Mouse (Mus musculus) MEL (cell line): Measurements from ENCODE around the gene Pla2g16. TPM values are rescaled to one million over a fixed set of nuclear protein-coding genes. Genes with fewer than 3 reads are reported as not detected.

Source experiments
- DNase-seq: peaks from one replicate; pipeline ENCODE4 v3.0.0; 2011; ENCODE audit warnings: low read depth, low spot score
- H3K27ac ChIP-seq: 2 replicates; pipeline ENCODE4 v1.5.1; 2012; ENCODE audit warnings: low read depth, mild to moderate bottlenecking, control low read depth, low read length, moderate library complexity; ENCODE audit not compliant: control insufficient read depth
- H3K27me3 ChIP-seq, 2 experiments: fragments of 150-350 bp in 1 of 2; sonication (generic) in 1 of 2; 2 replicates each; pipeline ENCODE4 v1.6.1; 2012; ENCODE audit warnings: low read length in 2 of 2, mild to moderate bottlenecking in 2 of 2, improper control_type of control experiment in 1 of 2, moderate library complexity in 1 of 2; ENCODE audit not compliant: insufficient read depth in 2 of 2, control insufficient read depth in 1 of 2
- H3K36me3 ChIP-seq, 2 experiments: 2 replicates each; pipeline ENCODE4 v1.6.1; 2012 to 2014; ENCODE audit warnings: low read length in 2 of 2, improper control_type of control experiment in 1 of 2, inconsistent platforms in 1 of 2, mild to moderate bottlenecking in 1 of 2; ENCODE audit not compliant: insufficient read depth in 2 of 2, control insufficient read depth in 1 of 2
- H3K4me1 ChIP-seq, 2 experiments: fragments of 150-350 bp in 1 of 2; sonication (generic) in 1 of 2; 2 replicates each; pipeline ENCODE4 v1.6.1; 2012; ENCODE audit warnings: low read length in 2 of 2, improper control_type of control experiment in 1 of 2, mild to moderate bottlenecking in 1 of 2; ENCODE audit not compliant: insufficient read depth in 2 of 2, control insufficient read depth in 1 of 2
- H3K4me3 ChIP-seq, 2 experiments: fragments of 150-350 bp in 1 of 2; sonication (generic) in 1 of 2; 2 replicates each; pipeline ENCODE4 v1.5.1; 2012; ENCODE audit warnings: low read depth in 2 of 2, low read length in 2 of 2, mild to moderate bottlenecking in 2 of 2, moderate library complexity in 2 of 2, control low read depth in 1 of 2, improper control_type of control experiment in 1 of 2; ENCODE audit not compliant: control insufficient read depth in 1 of 2, insufficient read depth in 1 of 2
- H3K79me2 ChIP-seq: 2 replicates; pipeline ENCODE4 v1.6.1; 2012; ENCODE audit warnings: mild to moderate bottlenecking, low read length, moderate library complexity; ENCODE audit not compliant: control insufficient read depth, poor library complexity, insufficient read depth
- H3K9ac ChIP-seq: 2 replicates; pipeline ENCODE4 v1.6.1; 2012; ENCODE audit warnings: low read depth, mild to moderate bottlenecking, control low read depth, low read length, moderate library complexity; ENCODE audit not compliant: control insufficient read depth, poor library complexity, severe bottlenecking
- H3K9me3 ChIP-seq: fragments of 150-350 bp; sonication (generic); replicated peaks from 2 replicates; pipeline ENCODE4 v1.6.1; 2012; ENCODE audit warnings: mild to moderate bottlenecking, low read length, improper control_type of control experiment, moderate library complexity; ENCODE audit not compliant: insufficient read depth
- MYC ChIP-seq: IDR thresholded peaks from 2 replicates; pipeline ENCODE4 v1.6.1; 2011; ENCODE audit warnings: low read depth, mild to moderate bottlenecking, low read length, improper control_type of control experiment, moderate library complexity
- NELFE ChIP-seq: IDR thresholded peaks from 2 replicates; pipeline ENCODE4 v1.6.1; 2011; ENCODE audit warnings: low read depth, low read length, improper control_type of control experiment
- RCOR1 ChIP-seq: IDR thresholded peaks from 2 replicates; pipeline ENCODE4 v1.6.1; 2012; ENCODE audit warnings: low read depth, mild to moderate bottlenecking, inconsistent platforms, low read length, improper control_type of control experiment
- SIN3A ChIP-seq: IDR thresholded peaks from 2 replicates; pipeline ENCODE4 v1.6.1; 2012; ENCODE audit warnings: low read length, improper control_type of control experiment, inconsistent platforms
- TBP ChIP-seq: IDR thresholded peaks from 2 replicates; pipeline ENCODE4 v1.8.0; 2011; ENCODE audit warnings: low read depth, low read length, improper control_type of control experiment
- ZKSCAN1 ChIP-seq: IDR thresholded peaks from 2 replicates; pipeline ENCODE4 v1.6.1; 2012; ENCODE audit warnings: low read depth, mild to moderate bottlenecking, inconsistent platforms, low read length, improper control_type of control experiment, moderate library complexity
- polyA plus RNA-seq, 2 experiments: library from polyadenylated mRNA; stranded (reverse) in 1 of 2; unstranded in 1 of 2; fragments of >175 nt in 1 of 2; fragments of >200 nt in 1 of 2; gene quantifications; 2 replicates each; pipeline versions ENCODE4 v1.2.1 to v1.2.4; 2012; ENCODE audit warnings: low replicate concordance in 2 of 2, low read depth in 1 of 2; ENCODE audit not compliant: insufficient read length in 2 of 2, insufficient read depth in 1 of 2, missing spikeins in 1 of 2
- total RNA-seq: library from RNA; depleted of rRNA; stranded (reverse); fragments of 300-350 nt; gene quantifications from 2 replicates; pipeline ENCODE4 v1.2.3, GENCODE M21; 2012; rRNA removed

Pla2g16 gene
- total and polyA plus RNA-seq, 3 experiments = 19.0 to 24.7 TPM; not detected in 1

DNA sequence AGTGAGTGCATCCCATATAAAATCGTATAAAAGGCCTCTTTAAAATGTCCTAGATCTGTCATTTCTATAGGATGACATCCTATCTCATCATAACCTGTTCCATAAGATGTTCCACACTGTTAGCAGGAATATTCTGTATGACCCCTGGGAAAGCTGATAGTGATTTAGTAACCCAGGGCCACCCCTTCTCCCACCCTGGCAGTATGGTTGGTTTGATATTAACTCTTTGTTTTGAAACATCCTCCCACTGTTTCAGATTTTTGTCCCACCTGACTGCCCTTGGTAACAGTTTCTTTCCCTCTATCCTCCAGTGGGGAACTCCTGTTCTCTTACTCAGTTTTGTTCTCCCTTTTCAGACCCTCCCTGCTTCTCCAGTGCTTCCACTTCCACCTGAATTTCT is 76.5 kb downstream of the Pla2g16 start:
- TF ChIP-seq NELFE (no peak), SIN3A (no peak), RCOR1 (no peak), MYC (no peak), TBP (no peak), ZKSCAN1 (no peak)
- Histone ChIP-seq H3K36me3 (no peaks in the 10 kb centered on the region), H3K4me1 (no peaks in the 10 kb centered on the region), H3K79me2 (no peaks in the 10 kb centered on the region), H3K27me3 (peaks cover 1 to 4% of the 10 kb centered on the region in 2 experiments; a peak in 2 of 4 replicates), H3K27ac (no peak overlapping the region), H3K4me3 (no peak overlapping the region), H3K9me3 (no peaks in the 10 kb centered on the region), H3K9ac (no peak overlapping the region)
- DNase-seq = no peak

Other genes with a start within 250 kb of the Pla2g16 start
- gene Mark2, start 215.6 kb upstream of the Pla2g16 start, total RNA-seq = 34.6 and 36.1 TPM in 2 replicates
- 10 to 100 TPM in 1 of 2 experiments, not detected in 1; 72.4 TPM for gene Mark2, start 215.6 kb upstream of the Pla2g16 start, polyA plus RNA-seq
- 12.8 and 13.0 TPM in 2 replicates for gene Spindoc, start 174.5 kb upstream of the Pla2g16 start, total RNA-seq
- gene Spindoc, start 174.5 kb upstream of the Pla2g16 start, polyA plus RNA-seq = 10 to 100 TPM in 1 of 2 experiments, not detected in 1; 54.1 TPM
- gene 2700081O15Rik, start 139.8 kb upstream of the Pla2g16 start, total RNA-seq = 10.7 and 14.1 TPM in 2 replicates
- 10 to 100 TPM in 1 of 2 experiments, not detected in 1; 18.0 TPM for gene 2700081O15Rik, start 139.8 kb upstream of the Pla2g16 start, polyA plus RNA-seq
- 33.4 and 38.4 TPM in 2 replicates for gene Rtn3, start 74.2 kb upstream of the Pla2g16 start, total RNA-seq
- 100 to 1,000 TPM in 1 of 2 experiments, not detected in 1; 118 TPM for gene Rtn3, start 74.2 kb upstream of the Pla2g16 start, polyA plus RNA-seq
- gene Atl3, start 63.4 kb upstream of the Pla2g16 start, total RNA-seq = 12.7 and 16.4 TPM in 2 replicates
- 10 to 100 TPM in 1 of 2 experiments, not detected in 1; 15.3 TPM for gene Atl3, start 63.4 kb upstream of the Pla2g16 start, polyA plus RNA-seq
- gene Lgals12, start 49.7 kb downstream of the Pla2g16 start, total RNA-seq = not detected in 2 replicates
- not detected for gene Lgals12, start 49.7 kb downstream of the Pla2g16 start, polyA plus RNA-seq
- not detected in 2 replicates for gene Hrasls5, start 55.1 kb downstream of the Pla2g16 start, total RNA-seq
- gene Hrasls5, start 55.1 kb downstream of the Pla2g16 start, polyA plus RNA-seq = not detected
- gene Slc22a19, start 153.9 kb downstream of the Pla2g16 start, total RNA-seq = not detected in 2 replicates
- gene Slc22a19, start 153.9 kb downstream of the Pla2g16 start, polyA plus RNA-seq = not detected
- not detected in 2 replicates for gene Slc22a26, start 245.2 kb downstream of the Pla2g16 start, total RNA-seq
- not detected for gene Slc22a26, start 245.2 kb downstream of the Pla2g16 start, polyA plus RNA-seq